In the genomic region with DNA sequence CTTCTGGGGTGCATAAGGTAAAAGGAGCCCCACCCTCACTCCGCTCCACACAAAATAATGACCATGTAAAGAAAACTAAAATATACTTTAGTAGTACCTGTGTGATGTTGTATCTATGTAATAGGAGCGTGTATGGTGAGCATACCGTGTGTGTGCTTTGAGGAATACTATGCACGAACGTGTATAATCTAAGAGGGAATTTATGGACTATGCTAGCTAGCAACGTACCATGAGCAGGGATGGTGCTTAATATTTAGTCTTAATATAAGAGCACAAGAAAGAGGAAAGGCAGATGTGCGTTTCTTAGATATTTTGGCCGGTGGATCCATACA, we compare ENCODE assay signal across 8 mouse cellular contexts. TPM values are rescaled to one million over a fixed set of nuclear protein-coding genes. Genes with fewer than 3 reads are reported as not detected.
A peak's percentile ranks its signal among the peaks of the same experiment; 100 is the strongest.
DNase-seq lines count a peak whose midpoint lies in the region; ATAC-seq and TF ChIP-seq lines count a peak whose summit lies in the region.

No protein-coding gene starts in this region.

- DNase-seq in heart, adult 9 months (ENCODE audit: low spot score in 2 of 2), result no peak
- no peak for DNase-seq in G1E (ENCODE audit: low spot score)
- no peak for DNase-seq in forebrain, postnatal 0 days
- no peak for DNase-seq in left cerebral cortex, adult 18-20 months (ENCODE audit: low spot score in 2 of 2)
- DNase-seq in urinary bladder, postnatal 14 days (ENCODE audit: low spot score), result no peak

- no peaks in the 10 kb centered on the region for H3K27me3 ChIP-seq in heart, embryonic 15.5 days
- no peaks in the 10 kb centered on the region for H3K27me3 ChIP-seq in G1E (ENCODE audit: insufficient read depth, low read length)
- H3K27me3 ChIP-seq in forebrain, postnatal 0 days (ENCODE audit: insufficient read depth, low read length), result no peaks in the 10 kb centered on the region

- no peaks in the 10 kb centered on the region for H3K36me3 ChIP-seq in heart, embryonic 15.5 days
- H3K36me3 ChIP-seq in G1E (replicated peaks) (peaks cover 6% of the 10 kb centered on the region), macrophage (ENCODE audit: inconsistent target) (no peaks in the 10 kb centered on the region)
- H3K36me3 ChIP-seq in forebrain, postnatal 0 days (ENCODE audit: insufficient read depth), result no peaks in the 10 kb centered on the region

- H3K27ac ChIP-seq in heart, embryonic 15.5 days, result peak overlapping the region; percentile 98
- peak overlapping the region; percentile 96 for H3K27ac ChIP-seq in forebrain, postnatal 0 days (ENCODE audit: low read depth, low read length)
- peak overlapping the region; percentile 92 for H3K27ac ChIP-seq in macrophage

- peaks cover 42% of the 10 kb centered on the region for H3K79me2 ChIP-seq in macrophage (ENCODE audit: inconsistent target)

- ATAC-seq in heart, embryonic 15.5 days (replicated peaks; ENCODE audit: insufficient number of reproducible peaks, insufficient read depth, low FRiP score, low read depth), result no peak
- no peak for ATAC-seq in G1E (ENCODE audit: extremely low read depth, insufficient number of reproducible peaks, low FRiP score, poor library complexity, severe bottlenecking)
- peak; percentile 46 for ATAC-seq in forebrain, postnatal 0 days
- ATAC-seq in monocyte, adult 5-6 weeks (replicated peaks; ENCODE audit: insufficient number of reproducible peaks, low FRiP score, low TSS enrichment, poor library complexity, severe bottlenecking), result no peak; the same call in 1 of the 2 replicates

- peak overlapping the region; percentile 95 for H3K4me3 ChIP-seq in heart, embryonic 15.5 days
- H3K4me3 ChIP-seq in G1E (ENCODE audit: low read depth, low read length) (peak overlapping the region; percentile 95), macrophage (ENCODE audit: inconsistent target) (peak overlapping the region; percentile 74)
- peak overlapping the region; percentile 93 for H3K4me3 ChIP-seq in forebrain, postnatal 0 days (ENCODE audit: low read depth, low read length)

- H3K9me3 ChIP-seq in heart, embryonic 15.5 days (replicated peaks), result no peaks in the 10 kb centered on the region
- no peaks in the 10 kb centered on the region for H3K9me3 ChIP-seq in G1E (replicated peaks)
- no peaks in the 10 kb centered on the region for H3K9me3 ChIP-seq in forebrain, postnatal 0 days (ENCODE audit: low read length)

- H3K4me1 ChIP-seq in heart, embryonic 15.5 days (replicated peaks), result peaks cover 37% of the 10 kb centered on the region
- peaks cover 41% of the 10 kb centered on the region for H3K4me1 ChIP-seq in G1E (ENCODE audit: insufficient read depth, low read depth, low read length)
- peaks cover 6% of the 10 kb centered on the region; the same call in 1 of the 2 replicates for H3K4me1 ChIP-seq in forebrain, postnatal 0 days (ENCODE audit: insufficient read depth)

- WGBS in heart, embryonic 15.5 days, result 2% methylated on average over 8 of the region's 8 CpGs
- 1% methylated on average over 8 of the region's 8 CpGs for WGBS in forebrain, postnatal 0 days
- 2% methylated on average over 7 of the region's 8 CpGs for WGBS in macrophage (ENCODE audit: missing documents)

- peak overlapping the region; percentile 72 for H3K4me2 ChIP-seq in heart, embryonic 15.5 days
- peak overlapping the region; percentile 77 for H3K4me2 ChIP-seq in forebrain, postnatal 0 days (ENCODE audit: low read depth)

- TF ChIP-seq CTCF in G1E (IDR thresholded peaks at IDR 0.05; ENCODE audit: low read depth, low read length), result no peak
- TF ChIP-seq CTCF in forebrain, postnatal 0 days (IDR thresholded peaks at IDR 0.05; ENCODE audit: low read depth), result no peak

- peak overlapping the region; percentile 37 for H3K9ac ChIP-seq in heart, embryonic 15.5 days
- peak overlapping the region; percentile 98 for H3K9ac ChIP-seq in forebrain, postnatal 0 days

RNA-seq across cellular contexts. Expression of a gene that starts 0.5 kb away (rescaled TPM):
- polyA plus RNA-seq in heart, embryonic 15.5 days (2015; fragmentation: Nextera tagmentation; extraction: Ambion mirVana), result 54.6 and 68.2 TPM in 2 replicates
- total RNA-seq in G1E (2014; fragmentation: Nextera tagmentation) (85.5 and 90.2 TPM in 2 replicates), G1E (2017) (113 and 123 TPM in 2 replicates)
- polyA plus RNA-seq in G1E (2012) (50.1 and 64.3 TPM in 2 replicates), macrophage (2018) (102 to 223 TPM (median 117 TPM) in 3 replicates)
- 13.6 and 20.9 TPM in 2 replicates for total RNA-seq in forebrain, postnatal 0 days (2014; rRNA removed)
- 14.0 and 14.6 TPM in 2 replicates for polyA plus RNA-seq in forebrain, postnatal 0 days (2015; fragmentation: Nextera tagmentation; extraction: Ambion mirVana)
- 100 to 1,000 TPM in 5 of 26 experiments, 10 to 100 TPM in 21; 20.3 to 134 (median 75.3) TPM for total RNA-seq in macrophage (2018; cell fraction: chromatin; rRNA removed)
- total RNA-seq in macrophage (2018; cell fraction: cytosol; rRNA removed), result 100 to 1,000 TPM in 21 of 26 experiments, 10 to 100 TPM in 5; 82.9 to 143 (median 109) TPM
- total RNA-seq in macrophage (2018; cell fraction: nucleus; rRNA removed), result 100 to 1,000 TPM in 11 of 26 experiments, 10 to 100 TPM in 15; 51.7 to 138 (median 94.1) TPM
- 10 to 100 TPM; 14.2 to 15.9 TPM for total RNA-seq in left cerebral cortex, adult 18-20 months (2021)
- total RNA-seq in monocyte, adult 5-6 weeks (2017), result 140 to 151 TPM (median 149 TPM) in 3 replicates

RNA-seq across cellular contexts. Expression of a gene that starts 51.0 kb away (rescaled TPM):
- 97.1 and 101 TPM in 2 replicates for polyA plus RNA-seq in heart, embryonic 15.5 days (2015; fragmentation: Nextera tagmentation; extraction: Ambion mirVana)
- not detected in 2 replicates for total RNA-seq in G1E (2014; fragmentation: Nextera tagmentation)
- total RNA-seq in G1E (2017), result 0.16 and 0.64 TPM in 2 replicates
- not detected in 2 replicates for polyA plus RNA-seq in G1E (2012)
- total RNA-seq in forebrain, postnatal 0 days (2014; rRNA removed), result 1.5 and 1.8 TPM in 2 replicates
- 0.52 and 0.57 TPM in 2 replicates for polyA plus RNA-seq in forebrain, postnatal 0 days (2015; fragmentation: Nextera tagmentation; extraction: Ambion mirVana)
- 1 to 10 TPM in 1 of 26 experiments, under 1 TPM in 2, not detected in 23; 0.25 to 3.3 (median 0.66) TPM for total RNA-seq in macrophage (2018; cell fraction: chromatin; rRNA removed)
- total RNA-seq in macrophage (2018; cell fraction: cytosol; rRNA removed), result under 1 TPM in 5 of 26 experiments, not detected in 21; 0.04 to 0.36 (median 0.19) TPM
- total RNA-seq in macrophage (2018; cell fraction: nucleus; rRNA removed), result under 1 TPM in 3 of 26 experiments, not detected in 23; 0.14 to 0.93 (median 0.15) TPM
- polyA plus RNA-seq in macrophage (2018), result not detected in 3 replicates
- total RNA-seq in left cerebral cortex, adult 18-20 months (2021), result under 1 TPM; 0.16 to 0.70 TPM
- not detected in 3 replicates for total RNA-seq in monocyte, adult 5-6 weeks (2017)

RNA-seq across cellular contexts. Expression of a gene that starts 51.6 kb away (rescaled TPM):
- 0.76 TPM in 1 of 2 replicates, not detected in the other for polyA plus RNA-seq in heart, embryonic 15.5 days (2015; fragmentation: Nextera tagmentation; extraction: Ambion mirVana)
- total RNA-seq in G1E (2014; fragmentation: Nextera tagmentation), result not detected in 2 replicates
- total RNA-seq in G1E (2017), result 0.11 and 0.23 TPM in 2 replicates
- not detected in 2 replicates for polyA plus RNA-seq in G1E (2012)
- not detected in 2 replicates for total RNA-seq in forebrain, postnatal 0 days (2014; rRNA removed)
- not detected in 2 replicates for polyA plus RNA-seq in forebrain, postnatal 0 days (2015; fragmentation: Nextera tagmentation; extraction: Ambion mirVana)
- not detected for total RNA-seq in macrophage (2018; cell fraction: chromatin; rRNA removed)
- not detected for total RNA-seq in macrophage (2018; cell fraction: cytosol; rRNA removed)
- total RNA-seq in macrophage (2018; cell fraction: nucleus; rRNA removed), result not detected
- polyA plus RNA-seq in macrophage (2018), result 0.16 TPM in 1 of 3 replicates, not detected in the others
- not detected for total RNA-seq in left cerebral cortex, adult 18-20 months (2021)
- total RNA-seq in monocyte, adult 5-6 weeks (2017), result 2.2 to 2.3 TPM in 2 of 3 replicates, not detected in the other
